Mouse (Mus musculus) MEL (cell line): ENCODE results near the gene Rabgap1l. TPM values are rescaled to one million over a fixed set of nuclear protein-coding genes. Genes with fewer than 3 reads are reported as not detected.

Experiments used
- DNase-seq: peaks from one replicate; pipeline ENCODE4 v3.0.0; 2011; ENCODE audit warnings: low read depth, low spot score
- H3K27ac ChIP-seq: 2 replicates; pipeline ENCODE4 v1.5.1; 2012; ENCODE audit warnings: low read depth, mild to moderate bottlenecking, control low read depth, low read length, moderate library complexity; ENCODE audit not compliant: control insufficient read depth
- H3K27me3 ChIP-seq, 2 experiments: fragments of 150-350 bp in 1 of 2; sonication (generic) in 1 of 2; 2 replicates each; pipeline ENCODE4 v1.6.1; 2012; ENCODE audit warnings: low read length in 2 of 2, mild to moderate bottlenecking in 2 of 2, improper control_type of control experiment in 1 of 2, moderate library complexity in 1 of 2; ENCODE audit not compliant: insufficient read depth in 2 of 2, control insufficient read depth in 1 of 2
- H3K36me3 ChIP-seq, 2 experiments: 2 replicates each; pipeline ENCODE4 v1.6.1; 2012 to 2014; ENCODE audit warnings: low read length in 2 of 2, improper control_type of control experiment in 1 of 2, inconsistent platforms in 1 of 2, mild to moderate bottlenecking in 1 of 2; ENCODE audit not compliant: insufficient read depth in 2 of 2, control insufficient read depth in 1 of 2
- H3K4me1 ChIP-seq, 2 experiments: fragments of 150-350 bp in 1 of 2; sonication (generic) in 1 of 2; 2 replicates each; pipeline ENCODE4 v1.6.1; 2012; ENCODE audit warnings: low read length in 2 of 2, improper control_type of control experiment in 1 of 2, mild to moderate bottlenecking in 1 of 2; ENCODE audit not compliant: insufficient read depth in 2 of 2, control insufficient read depth in 1 of 2
- H3K4me3 ChIP-seq, 2 experiments: fragments of 150-350 bp in 1 of 2; sonication (generic) in 1 of 2; 2 replicates each; pipeline ENCODE4 v1.5.1; 2012; ENCODE audit warnings: low read depth in 2 of 2, low read length in 2 of 2, mild to moderate bottlenecking in 2 of 2, moderate library complexity in 2 of 2, control low read depth in 1 of 2, improper control_type of control experiment in 1 of 2; ENCODE audit not compliant: control insufficient read depth in 1 of 2, insufficient read depth in 1 of 2
- H3K79me2 ChIP-seq: 2 replicates; pipeline ENCODE4 v1.6.1; 2012; ENCODE audit warnings: mild to moderate bottlenecking, low read length, moderate library complexity; ENCODE audit not compliant: control insufficient read depth, poor library complexity, insufficient read depth
- H3K9ac ChIP-seq: 2 replicates; pipeline ENCODE4 v1.6.1; 2012; ENCODE audit warnings: low read depth, mild to moderate bottlenecking, control low read depth, low read length, moderate library complexity; ENCODE audit not compliant: control insufficient read depth, poor library complexity, severe bottlenecking
- H3K9me3 ChIP-seq: fragments of 150-350 bp; sonication (generic); replicated peaks from 2 replicates; pipeline ENCODE4 v1.6.1; 2012; ENCODE audit warnings: mild to moderate bottlenecking, low read length, improper control_type of control experiment, moderate library complexity; ENCODE audit not compliant: insufficient read depth
- BHLHE40 ChIP-seq: IDR thresholded peaks from 2 replicates; pipeline ENCODE4 v1.6.1; 2012; ENCODE audit warnings: low read depth, mild to moderate bottlenecking, inconsistent platforms, low read length, improper control_type of control experiment, borderline replicate concordance
- CHD1 ChIP-seq: IDR thresholded peaks from 2 replicates; pipeline ENCODE4 v1.6.1; 2012; ENCODE audit warnings: low read depth, mild to moderate bottlenecking, inconsistent platforms, low read length, improper control_type of control experiment
- CTCF ChIP-seq, 3 experiments: IDR thresholded peaks in 2 of 3; conservative IDR thresholded peaks in 1 of 3; 2 replicates each; pipeline ENCODE4 v1.5.1; 2011 to 2012; ENCODE audit warnings: low read length in 3 of 3, low read depth in 2 of 3, mild to moderate bottlenecking in 2 of 3, improper control_type of control experiment in 1 of 3, inconsistent platforms in 1 of 3, mixed read lengths in 1 of 3, moderate library complexity in 1 of 3; ENCODE audit not compliant: control insufficient read depth in 1 of 3, insufficient read depth in 1 of 3, poor library complexity in 1 of 3, severe bottlenecking in 1 of 3
- E2F4 ChIP-seq: IDR thresholded peaks from 2 replicates; pipeline ENCODE4 v1.6.1; 2011; ENCODE audit warnings: low read depth, low read length, improper control_type of control experiment, borderline replicate concordance
- ELF1 ChIP-seq: IDR thresholded peaks from 2 replicates; pipeline ENCODE4 v1.6.1; 2014; ENCODE audit warnings: low read depth, mild to moderate bottlenecking, inconsistent platforms, low read length, improper control_type of control experiment, moderate library complexity
- EP300 ChIP-seq, 2 experiments: IDR thresholded peaks; 2 replicates each; pipeline ENCODE4 v1.6.1; 2011; ENCODE audit warnings: improper control_type of control experiment in 2 of 2, low read length in 2 of 2, low read depth in 1 of 2, mild to moderate bottlenecking in 1 of 2
- GABPA ChIP-seq: IDR thresholded peaks from 2 replicates; pipeline ENCODE4 v1.6.1; 2012; ENCODE audit warnings: low read depth, mild to moderate bottlenecking, inconsistent platforms, low read length, improper control_type of control experiment, moderate library complexity
- HCFC1 ChIP-seq: IDR thresholded peaks from 2 replicates; pipeline ENCODE4 v1.6.1; 2012; ENCODE audit warnings: low read depth, mild to moderate bottlenecking, inconsistent platforms, low read length, improper control_type of control experiment, moderate library complexity
- JUND ChIP-seq: IDR thresholded peaks from 2 replicates; pipeline ENCODE4 v1.6.1; 2011; ENCODE audit warnings: low read depth, mild to moderate bottlenecking, improper control_type of control experiment, low read length
- KAT2A ChIP-seq: conservative IDR thresholded peaks from 2 replicates; pipeline ENCODE4 v1.6.1; 2012; ENCODE audit warnings: low read depth, low read length, improper control_type of control experiment, inconsistent platforms
- MAX ChIP-seq: IDR thresholded peaks from 2 replicates; pipeline ENCODE4 v1.6.1; 2011; ENCODE audit warnings: low read length, improper control_type of control experiment
- MAZ ChIP-seq: IDR thresholded peaks from 2 replicates; pipeline ENCODE4 v1.6.1; 2012; ENCODE audit warnings: low read depth, mild to moderate bottlenecking, inconsistent platforms, low read length, improper control_type of control experiment
- MXI1 ChIP-seq: IDR thresholded peaks from 2 replicates; pipeline ENCODE4 v1.6.1; 2011; ENCODE audit warnings: mild to moderate bottlenecking, low read depth, low read length, improper control_type of control experiment
- MYB ChIP-seq: IDR thresholded peaks from 2 replicates; pipeline ENCODE4 v1.6.1; 2011; ENCODE audit warnings: mild to moderate bottlenecking, low read depth, low read length, improper control_type of control experiment
- MYC ChIP-seq: IDR thresholded peaks from 2 replicates; pipeline ENCODE4 v1.6.1; 2011; ENCODE audit warnings: low read depth, mild to moderate bottlenecking, low read length, improper control_type of control experiment, moderate library complexity
- NRF1 ChIP-seq: IDR thresholded peaks from 2 replicates; pipeline ENCODE4 v1.6.1; 2014; ENCODE audit warnings: low read depth, mild to moderate bottlenecking, inconsistent platforms, low read length, improper control_type of control experiment, moderate library complexity; ENCODE audit not compliant: poor library complexity, insufficient read depth, severe bottlenecking
- POLR2A ChIP-seq, 2 experiments: IDR thresholded peaks; 2 replicates each; pipeline ENCODE4 v1.6.1; 2011 to 2012; ENCODE audit warnings: low read length in 2 of 2, mild to moderate bottlenecking in 2 of 2, control low read depth in 1 of 2, improper control_type of control experiment in 1 of 2, low read depth in 1 of 2, moderate library complexity in 1 of 2; ENCODE audit not compliant: control insufficient read depth in 1 of 2, insufficient read depth in 1 of 2, poor library complexity in 1 of 2
- TAL1 ChIP-seq: IDR thresholded peaks from 2 replicates; pipeline ENCODE4 v1.6.1; 2012; ENCODE audit warnings: mild to moderate bottlenecking, inconsistent platforms, low read length, moderate library complexity, mixed read lengths
- TBP ChIP-seq: IDR thresholded peaks from 2 replicates; pipeline ENCODE4 v1.8.0; 2011; ENCODE audit warnings: low read depth, low read length, improper control_type of control experiment
- ZKSCAN1 ChIP-seq: IDR thresholded peaks from 2 replicates; pipeline ENCODE4 v1.6.1; 2012; ENCODE audit warnings: low read depth, mild to moderate bottlenecking, inconsistent platforms, low read length, improper control_type of control experiment, moderate library complexity
- ZMIZ1 ChIP-seq: IDR thresholded peaks from 2 replicates; pipeline ENCODE4 v1.6.1; 2012; ENCODE audit warnings: low read depth, mild to moderate bottlenecking, inconsistent platforms, low read length, improper control_type of control experiment, moderate library complexity
- ZNF384 ChIP-seq: IDR thresholded peaks from 2 replicates; pipeline ENCODE4 v1.6.1; 2012; ENCODE audit warnings: low read depth, mild to moderate bottlenecking, inconsistent platforms, low read length, improper control_type of control experiment
- polyA plus RNA-seq, 2 experiments: library from polyadenylated mRNA; stranded (reverse) in 1 of 2; unstranded in 1 of 2; fragments of >175 nt in 1 of 2; fragments of >200 nt in 1 of 2; gene quantifications; 2 replicates each; pipeline versions ENCODE4 v1.2.1 to v1.2.4; 2012; ENCODE audit warnings: low replicate concordance in 2 of 2, low read depth in 1 of 2; ENCODE audit not compliant: insufficient read length in 2 of 2, insufficient read depth in 1 of 2, missing spikeins in 1 of 2
- total RNA-seq: library from RNA; depleted of rRNA; stranded (reverse); fragments of 300-350 nt; gene quantifications from 2 replicates; pipeline ENCODE4 v1.2.3, GENCODE M21; 2012

The Rabgap1l gene
- total and polyA plus RNA-seq, 3 experiments, result 24.1 to 26.2 TPM; not detected in 1

DNA sequence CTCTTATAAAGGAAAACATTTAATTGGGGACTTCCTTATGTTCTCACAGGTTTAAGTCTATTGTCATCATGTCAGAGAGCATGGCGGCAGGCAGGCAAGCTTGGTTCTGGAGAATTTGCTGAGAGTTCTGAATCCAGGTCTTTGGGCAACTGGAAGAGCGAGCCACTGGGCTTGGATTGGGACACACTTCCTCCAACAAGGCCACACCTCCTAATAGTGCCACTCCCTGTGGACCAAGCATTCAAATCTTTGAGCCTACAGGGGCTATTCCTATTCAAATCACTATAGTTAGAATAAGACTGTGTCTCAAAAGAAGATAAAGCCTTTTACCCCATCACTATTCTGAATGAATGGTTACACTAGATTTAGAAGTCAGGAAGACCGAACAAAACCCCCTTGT lies 575.1 kb downstream of the Rabgap1l start:
- Histone ChIP-seq H3K27ac (no peak overlapping the region), H3K4me1 (peaks cover 0 to 6% of the 10 kb centered on the region in 2 experiments; a peak in 2 of 4 replicates), H3K9ac (no peak overlapping the region), H3K36me3 (peaks cover 0 to 13% of the 10 kb centered on the region in 2 experiments; a peak in 2 of 4 replicates), H3K79me2 (peaks cover 7% of the 10 kb centered on the region), H3K4me3 (no peak overlapping the region), H3K9me3 (no peaks in the 10 kb centered on the region), H3K27me3 (no peaks in the 10 kb centered on the region)
- no peak for DNase-seq
- TF ChIP-seq NRF1 (no peak), MAX (no peak), HCFC1 (no peak), MYB (no peak)

DNA sequence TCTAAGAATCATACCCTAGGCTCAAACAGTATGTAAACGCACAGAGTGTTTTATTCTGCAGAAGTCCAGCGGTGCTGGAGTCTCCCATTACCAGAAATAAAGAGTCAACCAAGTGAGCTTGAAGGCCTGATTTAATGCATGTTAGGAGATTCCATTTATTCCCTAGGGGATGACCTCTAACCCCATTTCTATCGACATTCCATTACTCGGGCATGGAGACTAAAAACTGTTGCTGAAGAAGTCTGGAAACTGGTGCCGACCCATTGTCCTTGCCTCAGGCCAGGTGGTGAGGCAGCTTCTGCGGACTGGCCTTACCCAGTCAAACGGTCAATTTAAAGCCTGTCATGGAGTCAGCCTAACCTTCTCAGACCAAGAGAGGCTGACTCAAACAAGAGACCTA lies 578.8 kb downstream of the Rabgap1l start:
- Histone ChIP-seq H3K36me3 (peaks cover 0 to 25% of the 10 kb centered on the region in 2 experiments; a peak in 2 of 4 replicates), H3K4me1 (peaks cover 0 to 14% of the 10 kb centered on the region in 2 experiments; a peak in 2 of 4 replicates), H3K4me3 (no peak overlapping the region; a peak in 1 of 4 replicates), H3K9me3 (no peaks in the 10 kb centered on the region), H3K79me2 (peaks cover 33% of the 10 kb centered on the region), H3K27ac (no peak overlapping the region), H3K9ac (peak overlapping the region; percentile 97), H3K27me3 (no peaks in the 10 kb centered on the region)
- DNase-seq, result no peak
- TF ChIP-seq POLR2A (IDR thresholded peaks at IDR 0.05; ENCODE audit: control insufficient read depth in 1 of 2, insufficient read depth in 1 of 2, low read depth in 1 of 2, low read length in 2 of 2, poor library complexity in 1 of 2) (no peak), ZKSCAN1 (no peak), EP300 (IDR thresholded peaks at IDR 0.05; ENCODE audit: low read depth in 1 of 2, low read length in 2 of 2) (no peak), ZMIZ1 (no peak), ELF1 (no peak), BHLHE40 (no peak), TAL1 (no peak), ZNF384 (no peak), CHD1 (no peak), E2F4 (no peak), GABPA (no peak), KAT2A (no peak), MYB (no peak), MXI1 (no peak), HCFC1 (no peak), JUND (no peak), CTCF (IDR thresholded peaks at IDR 0.05 in 2 of 3, conservative IDR thresholded peaks at IDR 0.05 in 1 of 3; ENCODE audit: control insufficient read depth in 1 of 3, insufficient read depth in 1 of 3, low read depth in 2 of 3, low read length in 3 of 3, poor library complexity in 1 of 3, severe bottlenecking in 1 of 3) (no peak), TBP (no peak), MAZ (no peak), MYC (no peak)
